Mouse (Mus musculus): ENCODE measurements around the gene Pdcd1lg2. TPM values are rescaled to one million over a fixed set of nuclear protein-coding genes. Genes with fewer than 3 reads are reported as not detected.

Pdcd1lg2 gene
- 18.5 TPM for polyA plus RNA-seq (2017; shearing (Covaris generic))

DNA sequence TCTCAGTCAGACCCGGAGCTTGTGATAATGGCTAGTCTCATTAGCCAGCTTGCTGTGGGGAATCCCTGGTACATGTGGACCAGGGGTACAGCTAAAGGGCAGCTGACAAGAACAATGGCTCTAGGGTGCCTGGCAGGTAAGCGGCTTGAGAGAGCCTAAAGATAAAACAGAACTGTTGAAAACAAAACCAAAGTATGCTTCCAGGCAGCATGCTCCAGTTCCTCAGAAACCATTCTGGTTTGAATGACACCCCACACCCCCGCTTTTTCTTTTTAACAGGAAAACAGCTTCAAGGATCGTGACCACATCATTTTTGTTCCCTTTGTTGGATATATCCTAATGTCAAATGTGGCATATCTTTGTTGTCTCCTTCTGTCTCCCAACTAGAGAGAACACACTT is at the start of gene Pdcd1lg2:
Pdcd1lg2 (plus strand) TSS at position 301 of the 400 bp plus-strand sequence.

GRCm38 (mm10) chr19:29366969-29367622 is 43.6 kb upstream of the Pdcd1lg2 start, which contains the start of the genes Plgrkt and Cd274:
Plgrkt (minus strand) TSS chr19:29367390.
Cd274 (plus strand) TSS chr19:29367455.

Other genes with a start within 250 kb of the Pdcd1lg2 start
- gene Jak2, start 159.1 kb upstream of the Pdcd1lg2 start, polyA plus RNA-seq (2017; shearing (Covaris generic)), result 9.6 TPM
- 26.8 TPM for gene Insl6, start 85.6 kb upstream of the Pdcd1lg2 start, polyA plus RNA-seq (2017; shearing (Covaris generic))
- gene Rln1, start 76.2 kb upstream of the Pdcd1lg2 start, polyA plus RNA-seq (2017; shearing (Covaris generic)), result not detected
- gene Plgrkt, start 43.5 kb upstream of the Pdcd1lg2 start, polyA plus RNA-seq (2017; shearing (Covaris generic)), result 301 TPM
- 52.0 TPM for gene Cd274, start 43.5 kb upstream of the Pdcd1lg2 start, polyA plus RNA-seq (2017; shearing (Covaris generic))
- 1.7 TPM for gene Ric1, start 111.4 kb downstream of the Pdcd1lg2 start, polyA plus RNA-seq (2017; shearing (Covaris generic))
- 12.1 TPM for gene Ermp1, start 237.5 kb downstream of the Pdcd1lg2 start, polyA plus RNA-seq (2017; shearing (Covaris generic))

All from CD4-positive, CD25-positive, alpha-beta regulatory T cell, adult 9 weeks (primary cell).